Mouse (Mus musculus): ENCODE data around the gene Vps52.
"Not testable (repeated sequence)": the region's sequence is repeated elsewhere in the genome, so short reads cannot be mapped to it uniquely, and the experiment has no call there.

Vps52 gene

GRCm38 (mm10) chr17:33998697-33999096, 43.1 kb downstream of the Vps52 start:
- DNase-seq (ENCODE audit: extremely low read depth, insufficient read length, low spot score) = not testable (repeated sequence)

- DNase-seq (ENCODE audit: extremely low read depth, insufficient read length, low spot score) = peak; percentile 71
Measured at GRCm38 (mm10) chr17:33999341-34000149, 43.9 kb downstream of the Vps52 start.

GRCm38 (mm10) chr17:34000150-34000537, 44.5 kb downstream of the Vps52 start, which contains the start of gene H2-K1:
Gene H2-K1 (minus strand): TSS chr17:34000347.
- DNase-seq (ENCODE audit: extremely low read depth, insufficient read length, low spot score) = peak; percentile 90

GRCm38 (mm10) chr17:34000796-34001195, 45.2 kb downstream of the Vps52 start:
- not testable (repeated sequence) for DNase-seq (ENCODE audit: extremely low read depth, insufficient read length, low spot score)

GRCm38 (mm10) chr17:34003426-34003825, 47.8 kb downstream of the Vps52 start:
- no peak for DNase-seq (ENCODE audit: extremely low read depth, insufficient read length, low spot score)

GRCm38 (mm10) chr17:34006570-34006969, 51.0 kb downstream of the Vps52 start:
- no peak for DNase-seq (ENCODE audit: extremely low read depth, insufficient read length, low spot score)

GRCm38 (mm10) chr17:34010156-34010555, 54.5 kb downstream of the Vps52 start:
- DNase-seq (ENCODE audit: extremely low read depth, insufficient read length, low spot score) = no peak

- DNase-seq (ENCODE audit: extremely low read depth, insufficient read length, low spot score) = no peak
Measured at GRCm38 (mm10) chr17:34013436-34013835, 57.8 kb downstream of the Vps52 start.
